Mouse (Mus musculus): Measurements from ENCODE around the gene Gm42791.

Gene Gm42791

GRCm38 (mm10) chr5:148912262-148912661, 82.7 kb downstream of the Gm42791 start:
- no peak for DNase-seq

GRCm38 (mm10) chr5:148910066-148910465, 84.9 kb downstream of the Gm42791 start:
- DNase-seq = no peak

GRCm38 (mm10) chr5:148909402-148909801, 85.5 kb downstream of the Gm42791 start:
- DNase-seq = no peak

- DNase-seq = peak; percentile 75
Measured at GRCm38 (mm10) chr5:148909057-148909395, 85.9 kb downstream of the Gm42791 start.

- DNase-seq = no peak
Measured at GRCm38 (mm10) chr5:148908191-148909056, 86.5 kb downstream of the Gm42791 start.

- DNase-seq = no peak
Measured at GRCm38 (mm10) chr5:148906305-148906704, 88.6 kb downstream of the Gm42791 start.

GRCm38 (mm10) chr5:148904846-148905245, 90.1 kb downstream of the Gm42791 start:
- DNase-seq = no peak

- DNase-seq = no peak
Measured at GRCm38 (mm10) chr5:148899361-148899760, 95.6 kb downstream of the Gm42791 start.

GRCm38 (mm10) chr5:148897941-148898417, 97.0 kb downstream of the Gm42791 start:
- no peak for DNase-seq

- DNase-seq = peak; percentile 82
Measured at GRCm38 (mm10) chr5:148897069-148897702, 97.8 kb downstream of the Gm42791 start.

- DNase-seq = no peak
Measured at GRCm38 (mm10) chr5:148896515-148896914, 98.4 kb downstream of the Gm42791 start.

- DNase-seq = no peak
Measured at GRCm38 (mm10) chr5:148895833-148896232, 99.1 kb downstream of the Gm42791 start.

- DNase-seq = no peak
Measured at GRCm38 (mm10) chr5:148895034-148895433, 99.9 kb downstream of the Gm42791 start.

- no peak for DNase-seq
Measured at GRCm38 (mm10) chr5:148890237-148890636, 104.7 kb downstream of the Gm42791 start.

- no peak for DNase-seq
Measured at GRCm38 (mm10) chr5:148888032-148888431, 106.9 kb downstream of the Gm42791 start.

GRCm38 (mm10) chr5:148885821-148886609, 108.9 kb downstream of the Gm42791 start:
- DNase-seq = no peak

- DNase-seq = no peak
Measured at GRCm38 (mm10) chr5:148883671-148884070, 111.3 kb downstream of the Gm42791 start.

- DNase-seq = no peak
Measured at GRCm38 (mm10) chr5:148879218-148879617, 115.7 kb downstream of the Gm42791 start.

- no peak for DNase-seq
Measured at GRCm38 (mm10) chr5:148873116-148873515, 121.8 kb downstream of the Gm42791 start.

GRCm38 (mm10) chr5:148869583-148869982, 125.4 kb downstream of the Gm42791 start:
- no peak for DNase-seq

GRCm38 (mm10) chr5:148867766-148868165, 127.2 kb downstream of the Gm42791 start:
- DNase-seq = no peak

GRCm38 (mm10) chr5:148867171-148867570, 127.8 kb downstream of the Gm42791 start:
- no peak for DNase-seq

- DNase-seq = no peak
Measured at GRCm38 (mm10) chr5:148866571-148866970, 128.4 kb downstream of the Gm42791 start.
